Mouse (Mus musculus) bone marrow, adult 2 months (tissue): ENCODE data around the gene Map9. TPM values are rescaled to one million over a fixed set of nuclear protein-coding genes. Genes with fewer than 3 reads are reported as not detected.
A peak's percentile ranks its signal among the peaks of the same experiment; 100 is the strongest.

Experiments used
- H3K27ac ChIP-seq: fragments of 200-500 bp; 2 replicates; pipeline ENCODE4 v1.5.1; 2012; ENCODE audit warnings: low read depth, mild to moderate bottlenecking, control low read depth, inconsistent platforms, low read length; ENCODE audit not compliant: control insufficient read depth, poor library complexity, insufficient read depth
- H3K4me1 ChIP-seq: fragments of 200-500 bp; 2 replicates; pipeline ENCODE4 v1.6.1; 2011; ENCODE audit warnings: low read length; ENCODE audit not compliant: control insufficient read depth, insufficient read depth
- H3K4me3 ChIP-seq: fragments of 200-500 bp; replicated peaks from 2 replicates; pipeline ENCODE3; 2011; ENCODE audit warnings: mild to moderate bottlenecking, low read depth, low read length, control low read depth; ENCODE audit not compliant: control insufficient read depth
- CTCF ChIP-seq: fragments of 200-500 bp; IDR thresholded peaks from 2 replicates; pipeline ENCODE4 v1.5.1; 2011; ENCODE audit warnings: low read length, control low read depth; ENCODE audit not compliant: control insufficient read depth, insufficient read depth
- POLR2A ChIP-seq: fragments of 200-500 bp; IDR thresholded peaks from 2 replicates; pipeline ENCODE4 v1.6.1; 2011; ENCODE audit warnings: low read depth, mild to moderate bottlenecking, control low read depth, low read length, borderline replicate concordance; ENCODE audit not compliant: control insufficient read depth
- WGBS: fragments of 180-500 bp; shearing (Covaris S2); methylation state at CpG from one replicate; pipeline ENCODE4 v1.1.7; 2018; 5-methylcytosine and 5-hydroxymethylcytosine counted together
- polyA plus RNA-seq: library from polyadenylated mRNA; stranded (reverse); fragments of >200 nt; gene quantifications from 2 replicates; pipeline ENCODE4 v1.2.4, GENCODE M21; 2011; ENCODE audit warnings: low replicate concordance; ENCODE audit not compliant: missing spikeins, insufficient read depth, insufficient read length

Gene Map9
- polyA plus RNA-seq, 1 experiment, result 0.25 TPM

- 23% methylated on average over 2 of the region's 2 CpGs for WGBS
- no peak overlapping the region for H3K4me3 ChIP-seq
- H3K4me1 ChIP-seq, result no peaks in the 10 kb centered on the region
- no peak for TF ChIP-seq CTCF
- no peak for TF ChIP-seq POLR2A
- no peak overlapping the region for H3K27ac ChIP-seq
These were observed 7.5 kb upstream of the Map9 start for GRCm38 (mm10) chr3:82350321-82350720.

- no peak overlapping the region for H3K27ac ChIP-seq
- peak overlapping the region; percentile 71 for H3K4me3 ChIP-seq
- WGBS, result 3% methylated on average over 5 of the region's 5 CpGs
- TF ChIP-seq CTCF (no peak), POLR2A (no peak)
- no peaks in the 10 kb centered on the region; the same call in 1 of the 2 replicates for H3K4me1 ChIP-seq
These were observed 504 bp upstream of the Map9 start for GRCm38 (mm10) chr3:82357340-82357739.

- Histone ChIP-seq H3K4me1 (no peaks in the 10 kb centered on the region; the same call in 1 of the 2 replicates), H3K4me3 (no peak overlapping the region), H3K27ac (no peak overlapping the region)
- 86% methylated on average over 8 of the region's 8 CpGs for WGBS
- TF ChIP-seq CTCF (no peak), POLR2A (no peak)
These were observed 1.2 kb downstream of the Map9 start for GRCm38 (mm10) chr3:82359036-82359435.

- H3K27ac ChIP-seq, result no peak overlapping the region
- TF ChIP-seq POLR2A (no peak), CTCF (peak; percentile 54; the same call in 1 of the 2 replicates)
- no peak overlapping the region for H3K4me3 ChIP-seq
- 8% methylated on average over 4 of the region's 4 CpGs for WGBS
- H3K4me1 ChIP-seq, result no peaks in the 10 kb centered on the region; the same call in 1 of the 2 replicates
These were observed 4.6 kb downstream of the Map9 start for GRCm38 (mm10) chr3:82362452-82362851.

- no peak overlapping the region for H3K4me3 ChIP-seq
- TF ChIP-seq CTCF (no peak), POLR2A (no peak)
- no peaks in the 10 kb centered on the region for H3K4me1 ChIP-seq
- no peak overlapping the region for H3K27ac ChIP-seq
- 88% methylated on average over 8 of the region's 8 CpGs for WGBS
These were observed 6.7 kb downstream of the Map9 start for GRCm38 (mm10) chr3:82364505-82364904.

- 27% methylated on average over 4 of the region's 4 CpGs for WGBS
- Histone ChIP-seq H3K4me3 (no peak overlapping the region), H3K4me1 (no peaks in the 10 kb centered on the region), H3K27ac (no peak overlapping the region)
- TF ChIP-seq CTCF (peak; percentile 77), POLR2A (no peak)
These were observed 7.1 kb downstream of the Map9 start for GRCm38 (mm10) chr3:82364988-82365387.

GRCm38 (mm10) chr3:82369063-82369860 lies 11.4 kb downstream of the Map9 start:
- TF ChIP-seq POLR2A, result no peak
- no peak for TF ChIP-seq CTCF
- H3K4me1 ChIP-seq, result no peaks in the 10 kb centered on the region
- H3K27ac ChIP-seq, result no peak overlapping the region
- WGBS, result 81% methylated on average over 21 of the region's 21 CpGs
- H3K4me3 ChIP-seq, result no peak overlapping the region

- H3K4me1 ChIP-seq, result no peaks in the 10 kb centered on the region
- WGBS, result 75% methylated on average over 10 of the region's 10 CpGs
- no peak overlapping the region for H3K4me3 ChIP-seq
- H3K27ac ChIP-seq, result no peak overlapping the region
- TF ChIP-seq CTCF (no peak), POLR2A (no peak)
These were observed 12.7 kb downstream of the Map9 start for GRCm38 (mm10) chr3:82370439-82371011.
